Mouse (Mus musculus): ENCODE data around the gene Epha3.

The Epha3 gene

GRCm38 (mm10) chr16:63782101-63782500 lies 81.9 kb downstream of the Epha3 start:
- no peak for DNase-seq

GRCm38 (mm10) chr16:63780151-63780550 lies 83.8 kb downstream of the Epha3 start:
- no peak for DNase-seq

- no peak for DNase-seq
Measured at GRCm38 (mm10) chr16:63777811-63778210, 86.2 kb downstream of the Epha3 start.

GRCm38 (mm10) chr16:63772566-63772965 lies 91.4 kb downstream of the Epha3 start:
- DNase-seq, result no peak

GRCm38 (mm10) chr16:63767589-63767988 lies 96.4 kb downstream of the Epha3 start:
- DNase-seq, result no peak

- DNase-seq, result no peak
Measured at GRCm38 (mm10) chr16:63761177-63761576, 102.8 kb downstream of the Epha3 start.

GRCm38 (mm10) chr16:63760112-63760511 lies 103.9 kb downstream of the Epha3 start:
- no peak for DNase-seq

- DNase-seq, result no peak
Measured at GRCm38 (mm10) chr16:63753052-63753451, 110.9 kb downstream of the Epha3 start.

GRCm38 (mm10) chr16:63747817-63748216 lies 116.2 kb downstream of the Epha3 start:
- DNase-seq, result no peak

- DNase-seq, result no peak
Measured at GRCm38 (mm10) chr16:63745465-63745864, 118.5 kb downstream of the Epha3 start.

- DNase-seq, result no peak
Measured at GRCm38 (mm10) chr16:63743208-63743854, 120.6 kb downstream of the Epha3 start.

GRCm38 (mm10) chr16:63719235-63719634 lies 144.7 kb downstream of the Epha3 start:
- DNase-seq, result no peak

GRCm38 (mm10) chr16:63717317-63717716 lies 146.7 kb downstream of the Epha3 start:
- DNase-seq, result no peak

- no peak for DNase-seq
Measured at GRCm38 (mm10) chr16:63706912-63707868, 156.8 kb downstream of the Epha3 start.

- no peak for DNase-seq
Measured at GRCm38 (mm10) chr16:63689371-63689770, 174.6 kb downstream of the Epha3 start.

GRCm38 (mm10) chr16:63684211-63684610 lies 179.8 kb downstream of the Epha3 start:
- no peak for DNase-seq

- DNase-seq, result no peak
Measured at GRCm38 (mm10) chr16:63674426-63674825, 189.5 kb downstream of the Epha3 start.

- DNase-seq, result no peak
Measured at GRCm38 (mm10) chr16:63673236-63673840, 190.6 kb downstream of the Epha3 start.

GRCm38 (mm10) chr16:63665897-63666464 lies 198.0 kb downstream of the Epha3 start:
- no peak for DNase-seq

- no peak for DNase-seq
Measured at GRCm38 (mm10) chr16:63658302-63658974, 205.5 kb downstream of the Epha3 start.

- DNase-seq, result no peak
Measured at GRCm38 (mm10) chr16:63657743-63658142, 206.2 kb downstream of the Epha3 start.

- no peak for DNase-seq
Measured at GRCm38 (mm10) chr16:63653393-63653918, 210.5 kb downstream of the Epha3 start.
